Mouse (Mus musculus): ENCODE measurements around the gene Nt5e. TPM values are rescaled to one million over a fixed set of nuclear protein-coding genes. Genes with fewer than 3 reads are reported as not detected.

Gene Nt5e
- total RNA-seq, 1 experiment, result 14.8 TPM

- in situ Hi-C loops (cut with MboI; ENCODE audit: low sequenced_read_pairs in 2 of 2, unreplicated experiment in 2 of 2), result no loop called here
- TF ChIP-seq MAFK (IDR thresholded peaks at IDR 0.05; ENCODE audit: insufficient read depth, low read depth, low read length), result no peak
- no peak for TF ChIP-seq ZNF384 (IDR thresholded peaks at IDR 0.05; ENCODE audit: low read depth, low read length)
- TF ChIP-seq HCFC1 (IDR thresholded peaks at IDR 0.05; ENCODE audit: borderline replicate concordance, insufficient read depth, low read length), result no peak
- no peak for TF ChIP-seq CHD2 (IDR thresholded peaks at IDR 0.05; ENCODE audit: low read depth, low read length)
- Histone ChIP-seq H3K9ac (ENCODE audit: insufficient read depth, low read depth, low read length, poor library complexity, severe bottlenecking) (no peak overlapping the region), H3K4me3 (ENCODE audit: insufficient read depth in 1 of 2, low read depth in 1 of 2, low read length in 2 of 2, poor library complexity in 1 of 2, severe bottlenecking in 1 of 2) (no peak overlapping the region), H3K36me3 (ENCODE audit: control insufficient read depth, insufficient read depth, low read length, poor library complexity, severe bottlenecking) (no peaks in the 10 kb centered on the region), H3K9me3 (ENCODE audit: control insufficient read depth, insufficient read depth, low read depth, low read length) (no peaks in the 10 kb centered on the region), H3K27ac (ENCODE audit: insufficient read depth, low read depth, low read length, poor library complexity, severe bottlenecking) (no peak overlapping the region), H3K4me1 (ENCODE audit: control insufficient read depth in 2 of 2, insufficient read depth in 2 of 2, low read length in 2 of 2, poor library complexity in 1 of 2) (no peaks in the 10 kb centered on the region)
- no peak for DNase-seq (ENCODE audit: low read depth, low spot score)
These were observed 67.9 kb downstream of the Nt5e start for GRCm38 (mm10) chr9:88394852-88395251.

DNA sequence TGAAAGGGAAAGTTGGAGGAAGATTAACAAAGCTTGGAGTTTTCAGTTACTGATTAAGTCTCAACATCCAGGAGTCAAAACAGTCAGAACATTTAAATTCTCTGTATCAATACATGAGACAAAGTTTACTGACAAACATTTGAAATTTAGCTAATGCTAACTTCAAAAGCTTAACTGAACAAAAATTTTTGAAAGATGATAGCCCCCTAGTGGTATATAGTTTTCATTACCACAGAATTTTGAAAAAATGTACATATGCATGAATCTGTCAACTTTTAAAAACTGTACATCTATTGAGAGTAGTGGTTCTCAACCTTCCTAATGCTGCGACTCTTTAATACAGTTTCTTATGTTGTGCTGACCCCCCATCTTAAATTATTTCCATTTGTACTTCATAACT lies 71.5 kb downstream of the Nt5e start:
- in situ Hi-C loops (cut with MboI; ENCODE audit: low sequenced_read_pairs in 2 of 2, unreplicated experiment in 2 of 2), result no loop called here
- H3K36me3 ChIP-seq (ENCODE audit: control insufficient read depth, insufficient read depth, low read length, poor library complexity, severe bottlenecking), result no peaks in the 10 kb centered on the region
- H3K9ac ChIP-seq (ENCODE audit: insufficient read depth, low read depth, low read length, poor library complexity, severe bottlenecking), result no peak overlapping the region
- no peaks in the 10 kb centered on the region for H3K4me1 ChIP-seq (ENCODE audit: control insufficient read depth in 2 of 2, insufficient read depth in 2 of 2, low read length in 2 of 2, poor library complexity in 1 of 2)
- H3K27ac ChIP-seq (ENCODE audit: insufficient read depth, low read depth, low read length, poor library complexity, severe bottlenecking), result no peak overlapping the region
- no peaks in the 10 kb centered on the region for H3K9me3 ChIP-seq (ENCODE audit: control insufficient read depth, insufficient read depth, low read depth, low read length)
- H3K4me3 ChIP-seq (ENCODE audit: insufficient read depth in 1 of 2, low read depth in 1 of 2, low read length in 2 of 2, poor library complexity in 1 of 2, severe bottlenecking in 1 of 2), result no peak overlapping the region
- TF ChIP-seq ZC3H11A (IDR thresholded peaks at IDR 0.05; ENCODE audit: borderline replicate concordance, low read depth, low read length) (no peak), CHD2 (IDR thresholded peaks at IDR 0.05; ENCODE audit: low read depth, low read length) (no peak), HCFC1 (IDR thresholded peaks at IDR 0.05; ENCODE audit: borderline replicate concordance, insufficient read depth, low read length) (no peak), ZNF384 (IDR thresholded peaks at IDR 0.05; ENCODE audit: low read depth, low read length) (no peak), MAFK (IDR thresholded peaks at IDR 0.05; ENCODE audit: insufficient read depth, low read depth, low read length) (no peak)
- DNase-seq (ENCODE audit: low read depth, low spot score), result no peak

DNA sequence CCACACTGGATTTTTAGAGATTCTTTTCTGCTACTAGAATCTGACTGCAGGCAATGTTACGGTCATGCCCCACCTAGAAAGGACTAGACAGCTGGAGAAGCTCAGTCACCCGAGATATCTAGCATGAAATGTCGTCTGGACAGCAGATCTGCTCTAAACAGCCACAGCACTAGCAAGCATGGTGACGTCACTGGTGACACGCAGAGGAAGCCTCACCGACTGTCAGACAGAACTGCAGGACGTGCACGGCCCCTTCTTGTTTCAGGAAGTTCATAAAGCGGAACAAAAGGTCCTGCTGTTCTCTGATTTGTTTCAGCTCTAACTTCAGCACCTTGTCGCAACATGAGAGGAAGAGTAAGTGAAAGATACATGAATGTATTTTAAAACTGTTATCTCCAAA lies 77.1 kb downstream of the Nt5e start:
- Histone ChIP-seq H3K27ac (ENCODE audit: insufficient read depth, low read depth, low read length, poor library complexity, severe bottlenecking) (no peak overlapping the region), H3K4me1 (ENCODE audit: control insufficient read depth in 2 of 2, insufficient read depth in 2 of 2, low read length in 2 of 2, poor library complexity in 1 of 2) (no peaks in the 10 kb centered on the region), H3K9ac (ENCODE audit: insufficient read depth, low read depth, low read length, poor library complexity, severe bottlenecking) (no peak overlapping the region), H3K36me3 (ENCODE audit: control insufficient read depth, insufficient read depth, low read length, poor library complexity, severe bottlenecking) (peaks cover 1% of the 10 kb centered on the region; the same call in 1 of the 2 replicates), H3K9me3 (ENCODE audit: control insufficient read depth, insufficient read depth, low read depth, low read length) (no peaks in the 10 kb centered on the region), H3K4me3 (ENCODE audit: insufficient read depth in 1 of 2, low read depth in 1 of 2, low read length in 2 of 2, poor library complexity in 1 of 2, severe bottlenecking in 1 of 2) (no peak overlapping the region)
- TF ChIP-seq ZC3H11A (IDR thresholded peaks at IDR 0.05; ENCODE audit: borderline replicate concordance, low read depth, low read length) (no peak), ZNF384 (IDR thresholded peaks at IDR 0.05; ENCODE audit: low read depth, low read length) (no peak), HCFC1 (IDR thresholded peaks at IDR 0.05; ENCODE audit: borderline replicate concordance, insufficient read depth, low read length) (no peak), CHD2 (IDR thresholded peaks at IDR 0.05; ENCODE audit: low read depth, low read length) (no peak), MAFK (IDR thresholded peaks at IDR 0.05; ENCODE audit: insufficient read depth, low read depth, low read length) (no peak)
- DNase-seq (ENCODE audit: low read depth, low spot score), result no peak
- in situ Hi-C loops (cut with MboI; ENCODE audit: low sequenced_read_pairs in 2 of 2, unreplicated experiment in 2 of 2), result no loop called here

DNA sequence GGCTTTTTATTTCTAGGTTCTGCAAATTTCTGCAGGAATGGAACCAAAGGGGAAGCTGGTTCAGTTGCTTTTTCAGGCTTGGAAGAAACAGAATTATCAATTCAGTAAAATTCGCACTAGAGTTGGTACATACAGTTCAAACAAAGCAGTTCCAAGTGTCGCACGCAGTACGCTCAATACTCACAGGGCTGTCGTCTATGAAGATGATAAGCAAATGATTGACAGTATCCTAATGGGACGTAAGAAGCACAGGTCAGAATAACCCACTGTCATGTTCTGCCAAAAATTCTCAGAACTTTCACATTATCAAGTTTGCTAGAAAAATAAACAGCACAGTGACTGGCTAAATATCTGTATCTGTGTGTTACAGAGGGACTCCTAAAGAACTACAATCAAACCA lies 77.5 kb downstream of the Nt5e start:
- no peak overlapping the region for H3K27ac ChIP-seq (ENCODE audit: insufficient read depth, low read depth, low read length, poor library complexity, severe bottlenecking)
- H3K9me3 ChIP-seq (ENCODE audit: control insufficient read depth, insufficient read depth, low read depth, low read length), result no peaks in the 10 kb centered on the region
- H3K36me3 ChIP-seq (ENCODE audit: control insufficient read depth, insufficient read depth, low read length, poor library complexity, severe bottlenecking), result peaks cover 1% of the 10 kb centered on the region; the same call in 1 of the 2 replicates
- H3K9ac ChIP-seq (ENCODE audit: insufficient read depth, low read depth, low read length, poor library complexity, severe bottlenecking), result no peak overlapping the region
- DNase-seq (ENCODE audit: low read depth, low spot score), result no peak
- H3K4me3 ChIP-seq (ENCODE audit: insufficient read depth in 1 of 2, low read depth in 1 of 2, low read length in 2 of 2, poor library complexity in 1 of 2, severe bottlenecking in 1 of 2), result no peak overlapping the region
- H3K4me1 ChIP-seq (ENCODE audit: control insufficient read depth in 2 of 2, insufficient read depth in 2 of 2, low read length in 2 of 2, poor library complexity in 1 of 2), result no peaks in the 10 kb centered on the region
- in situ Hi-C loops (cut with MboI; ENCODE audit: low sequenced_read_pairs in 2 of 2, unreplicated experiment in 2 of 2), result no loop called here
- TF ChIP-seq HCFC1 (IDR thresholded peaks at IDR 0.05; ENCODE audit: borderline replicate concordance, insufficient read depth, low read length) (no peak), MAFK (IDR thresholded peaks at IDR 0.05; ENCODE audit: insufficient read depth, low read depth, low read length) (no peak), ZC3H11A (IDR thresholded peaks at IDR 0.05; ENCODE audit: borderline replicate concordance, low read depth, low read length) (no peak), CHD2 (IDR thresholded peaks at IDR 0.05; ENCODE audit: low read depth, low read length) (no peak), ZNF384 (IDR thresholded peaks at IDR 0.05; ENCODE audit: low read depth, low read length) (no peak)

DNA sequence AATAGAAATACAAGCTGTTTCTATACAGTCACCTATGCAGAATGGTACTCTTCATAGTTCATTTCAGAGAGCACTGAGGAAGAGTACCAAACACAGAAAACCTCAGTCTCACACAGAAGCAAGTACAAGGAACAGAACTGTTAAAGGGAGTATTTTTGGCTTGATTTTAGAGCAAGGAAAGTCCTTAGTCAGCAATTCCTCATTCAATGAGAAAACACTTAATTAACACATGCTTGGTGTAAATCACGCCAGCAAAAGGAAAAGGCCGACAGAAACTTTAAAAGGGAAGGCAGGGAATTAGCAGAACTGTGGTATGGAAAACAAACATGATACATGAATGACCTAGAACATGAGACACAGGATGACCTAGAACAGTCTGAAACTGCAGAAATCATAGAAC lies 83.0 kb downstream of the Nt5e start:
- in situ Hi-C loops (cut with MboI; ENCODE audit: low sequenced_read_pairs in 2 of 2, unreplicated experiment in 2 of 2), result no loop called here
- TF ChIP-seq CHD2 (IDR thresholded peaks at IDR 0.05; ENCODE audit: low read depth, low read length) (no peak), ZNF384 (IDR thresholded peaks at IDR 0.05; ENCODE audit: low read depth, low read length) (no peak), HCFC1 (IDR thresholded peaks at IDR 0.05; ENCODE audit: borderline replicate concordance, insufficient read depth, low read length) (no peak), ZC3H11A (IDR thresholded peaks at IDR 0.05; ENCODE audit: borderline replicate concordance, low read depth, low read length) (no peak), MAFK (IDR thresholded peaks at IDR 0.05; ENCODE audit: insufficient read depth, low read depth, low read length) (peak; percentile 73)

More for the DNA sequence above, 83.0 kb downstream of the Nt5e start:
- Histone ChIP-seq H3K36me3 (ENCODE audit: control insufficient read depth, insufficient read depth, low read length, poor library complexity, severe bottlenecking) (no peaks in the 10 kb centered on the region), H3K4me1 (ENCODE audit: control insufficient read depth in 2 of 2, insufficient read depth in 2 of 2, low read length in 2 of 2, poor library complexity in 1 of 2) (no peaks in the 10 kb centered on the region), H3K9ac (ENCODE audit: insufficient read depth, low read depth, low read length, poor library complexity, severe bottlenecking) (no peak overlapping the region), H3K27ac (ENCODE audit: insufficient read depth, low read depth, low read length, poor library complexity, severe bottlenecking) (no peak overlapping the region), H3K9me3 (ENCODE audit: control insufficient read depth, insufficient read depth, low read depth, low read length) (no peaks in the 10 kb centered on the region), H3K4me3 (ENCODE audit: insufficient read depth in 1 of 2, low read depth in 1 of 2, low read length in 2 of 2, poor library complexity in 1 of 2, severe bottlenecking in 1 of 2) (no peak overlapping the region)
- no peak for DNase-seq (ENCODE audit: low read depth, low spot score)
